Mouse (Mus musculus) E14TG2a.4 (cell line): ENCODE results near the gene Asap3.

Source experiments
- CTCF ChIP-seq: conservative IDR thresholded peaks from 2 replicates; pipeline ENCODE4 v1.5.1; 2014; ENCODE audit warnings: low read length
- NANOG ChIP-seq: IDR thresholded peaks from 2 replicates; pipeline ENCODE4 v1.6.1; 2014; ENCODE audit warnings: borderline replicate concordance, low read length, mixed read lengths

- no peak for TF ChIP-seq CTCF
- TF ChIP-seq NANOG = no peak
Observed at GRCm38 (mm10) chr4:136247386-136247728, 41.2 kb downstream of the Asap3 start.
